Comparison of ENCODE assay signal across 14 mouse cellular contexts in the genomic region with DNA sequence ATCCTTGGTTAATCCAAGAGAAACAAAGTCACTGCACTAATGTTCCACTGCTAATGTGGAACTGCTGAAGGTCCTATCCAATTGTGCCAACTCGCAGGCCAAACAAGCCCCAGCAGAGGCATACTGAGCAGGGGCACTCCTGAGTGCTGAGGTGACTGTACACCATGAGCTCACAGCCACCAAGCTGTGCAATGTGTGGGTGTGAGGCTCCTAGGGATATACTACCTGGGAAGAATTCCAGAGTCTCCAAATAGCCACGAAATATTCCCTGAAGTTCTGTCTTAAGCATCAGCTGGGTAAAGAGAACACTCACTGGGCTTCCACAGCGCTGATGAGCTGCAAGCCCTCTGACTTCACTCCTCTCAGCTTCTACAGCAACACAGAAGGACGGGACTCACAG.
"Had no signal": no experiment of that assay in that cellular context is flagged by ENCODE, and none has a peak within 500 bp of the region (broad histone marks: within the 10 kb centered on the region; RNA-seq: fewer than 3 reads in every experiment).

No protein-coding gene starts in this region.

- ATAC-seq: intestine, embryonic 15.5 days; lung, postnatal 0 days had no signal

- H3K4me1 ChIP-seq: intestine, embryonic 15.5 days had no signal

- H3K4me3 ChIP-seq: intestine, embryonic 15.5 days; limb, embryonic 15.5 days; myocyte; neural tube, embryonic 15.5 days had no signal

- DNase-seq: kidney, adult 18-20 months; kidney, postnatal 10 days; layer of hippocampus, adult 9-11 months; lung, adult 2 months; lung, postnatal 36 days; midbrain, embryonic 14.5 days; thymus, adult 2 months; thymus, postnatal 25 days had no signal

- H3K9ac ChIP-seq: intestine, embryonic 15.5 days; limb, embryonic 15.5 days; neural tube, embryonic 15.5 days had no signal

- H3K27ac ChIP-seq: intestine, embryonic 15.5 days; limb, embryonic 15.5 days; neural tube, embryonic 15.5 days; stomach, postnatal 0 days had no signal

- H3K27me3 ChIP-seq: intestine, embryonic 15.5 days; limb, embryonic 15.5 days; neural tube, embryonic 15.5 days had no signal

- H3K4me2 ChIP-seq: intestine, embryonic 15.5 days; limb, embryonic 15.5 days; neural tube, embryonic 15.5 days had no signal

- H3K36me3 ChIP-seq: intestine, embryonic 15.5 days; limb, embryonic 15.5 days; neural tube, embryonic 15.5 days had no signal

- H3K9me3 ChIP-seq: intestine, embryonic 15.5 days; limb, embryonic 15.5 days; neural tube, embryonic 15.5 days had no signal
